Mouse (Mus musculus): Measurements from ENCODE around the gene Ceacam2.
"Not testable (repeated sequence)": the region's sequence is repeated elsewhere in the genome, so short reads cannot be mapped to it uniquely, and the experiment has no call there.

GRCm38 (mm10) chr7:25515667-25516066 is 24.0 kb downstream of the Ceacam2 start:
- TF ChIP-seq POLR2A (IDR thresholded peaks at IDR 0.05; ENCODE audit: extremely low read depth, insufficient read depth, low read length); CTCF (IDR thresholded peaks at IDR 0.05; ENCODE audit: low read depth, low read length): not testable (repeated sequence)

All from liver, adult 2 months (tissue).